Mouse (Mus musculus): ENCODE data around the gene Gm4707.

DNA sequence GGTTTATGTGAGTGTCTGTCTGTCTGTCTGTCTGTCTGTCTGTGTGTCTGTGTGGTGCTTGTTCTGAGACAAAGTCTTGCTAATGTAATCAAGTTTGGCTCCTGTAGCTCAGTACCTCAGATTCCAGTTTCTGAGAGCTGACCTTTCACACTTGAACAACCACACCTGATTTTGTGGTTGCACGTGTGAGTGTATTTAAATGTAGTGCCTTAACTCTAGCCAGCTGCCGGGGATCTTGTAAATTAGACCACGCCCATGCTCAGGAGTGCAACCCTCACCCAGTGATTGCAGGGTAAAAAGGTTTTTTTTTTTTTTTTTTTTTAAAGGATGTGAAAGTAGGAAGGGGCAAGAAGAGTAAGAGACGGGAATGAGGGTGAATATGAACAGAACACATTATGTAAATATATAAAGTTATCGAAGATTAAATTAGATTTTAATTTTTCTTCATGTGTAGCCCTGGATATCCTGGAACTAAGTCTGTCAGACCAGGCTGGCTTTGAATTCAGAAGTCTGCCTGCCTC is 19.7 kb upstream of the Gm4707 start:
- TF ChIP-seq CTCF (IDR thresholded peaks at IDR 0.05; ENCODE audit: low read depth) (no peak), EP300 (optimal IDR thresholded peaks at IDR 0.05) (no peak)
